Mouse (Mus musculus) lung, postnatal 0 days (tissue): ENCODE data around the gene Cdh13.

Source experiments
- CTCF ChIP-seq: IDR thresholded peaks from 2 replicates; pipeline ENCODE4 v1.5.1; 2016; ENCODE audit warnings: antibody characterized with exemption, mild to moderate bottlenecking
- EP300 ChIP-seq: IDR thresholded peaks from 2 replicates; pipeline ENCODE4 v1.6.1; 2016; ENCODE audit warnings: antibody characterized with exemption, mild to moderate bottlenecking, control low read depth

- TF ChIP-seq CTCF (no peak), EP300 (no peak)
Observed at GRCm38 (mm10) chr8:118778374-118778773, 494.8 kb downstream of the Cdh13 start.
